Mouse (Mus musculus): ENCODE measurements around the gene 1500011B03Rik. TPM values are rescaled to one million over a fixed set of nuclear protein-coding genes. Genes with fewer than 3 reads are reported as not detected.
A peak's percentile ranks its signal among the peaks of the same experiment; 100 is the strongest.

The 1500011B03Rik gene
- polyA plus RNA-seq, 1 experiment from 2014 or later, result 62.7 TPM

DNA sequence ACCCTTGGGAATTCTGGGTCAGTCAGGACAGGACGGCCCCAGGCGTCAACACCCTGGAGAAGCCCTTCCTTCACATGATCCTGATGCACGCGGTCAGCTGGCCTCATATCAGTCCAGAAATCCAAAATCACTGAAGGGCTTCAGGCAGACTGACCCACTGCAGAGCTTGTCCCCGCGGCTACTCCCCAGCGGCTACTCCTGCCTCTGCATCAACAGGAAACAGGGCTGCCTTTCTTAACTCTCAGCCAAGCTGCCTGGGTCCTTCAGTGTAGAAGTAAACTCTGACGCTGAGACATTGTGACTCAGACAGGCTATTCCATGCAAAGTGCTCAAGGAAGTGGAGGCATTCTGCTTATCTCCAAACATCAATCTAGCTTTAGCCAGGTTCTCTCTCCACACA, 61.3 kb downstream of the 1500011B03Rik start:
- Histone ChIP-seq H3K4me2 (no peak overlapping the region), H3K27me3 (ENCODE audit: control insufficient read depth, insufficient read depth, low read length) (no peaks in the 10 kb centered on the region), H3K4me1 (ENCODE audit: control insufficient read depth, insufficient read depth, low read length) (no peaks in the 10 kb centered on the region), H3K27ac (ENCODE audit: low read depth, low read length) (no peak overlapping the region), H3K4me3 (ENCODE audit: low read depth, low read length) (no peak overlapping the region), H3K9me3 (replicated peaks; ENCODE audit: control insufficient read depth, low read length) (no peaks in the 10 kb centered on the region), H3K9ac (ENCODE audit: low read depth, low read length) (no peak overlapping the region), H3K36me3 (ENCODE audit: control insufficient read depth, insufficient read depth, low read length) (peaks cover 10% of the 10 kb centered on the region; the same call in 1 of the 2 replicates)
- ATAC-seq (replicated peaks; ENCODE audit: insufficient number of reproducible peaks, low FRiP score, low TSS enrichment), result no peak
- 39% methylated on average over 8 of the region's 8 CpGs for WGBS (ENCODE audit: insufficient replicate concordance)

DNA sequence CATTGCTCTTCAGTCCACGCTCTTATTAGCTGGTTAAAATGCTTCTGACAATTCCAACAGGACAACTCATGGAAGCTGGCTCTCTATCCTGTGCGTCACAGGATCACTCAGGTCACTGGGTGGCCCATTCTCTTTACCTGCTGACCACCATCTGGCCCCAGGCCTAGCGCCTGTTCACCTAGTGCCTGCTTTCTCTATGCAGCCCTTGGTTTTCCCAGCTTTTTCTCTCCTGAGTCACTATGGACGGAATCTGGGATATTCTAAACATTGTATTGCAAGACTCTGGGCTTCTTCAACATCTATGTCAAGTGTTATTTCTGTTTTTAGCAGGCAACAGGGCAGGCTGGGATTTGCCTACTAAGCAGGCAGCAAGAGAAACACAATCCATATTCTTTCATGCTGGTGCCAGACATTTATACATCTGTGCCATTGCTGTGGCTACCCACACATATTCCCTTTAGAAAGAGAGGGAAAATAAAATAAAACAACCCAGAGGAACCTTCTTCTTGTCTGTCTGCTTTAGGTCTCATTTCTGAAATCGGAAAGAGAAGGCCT, 63.7 kb downstream of the 1500011B03Rik start:
- ATAC-seq (replicated peaks; ENCODE audit: insufficient number of reproducible peaks, low FRiP score, low TSS enrichment), result no peak
- Histone ChIP-seq H3K4me1 (ENCODE audit: control insufficient read depth, insufficient read depth, low read length) (no peaks in the 10 kb centered on the region), H3K36me3 (ENCODE audit: control insufficient read depth, insufficient read depth, low read length) (peaks cover 13% of the 10 kb centered on the region), H3K27me3 (ENCODE audit: control insufficient read depth, insufficient read depth, low read length) (no peaks in the 10 kb centered on the region), H3K27ac (ENCODE audit: low read depth, low read length) (no peak overlapping the region), H3K4me3 (ENCODE audit: low read depth, low read length) (no peak overlapping the region), H3K4me2 (no peak overlapping the region), H3K9me3 (replicated peaks; ENCODE audit: control insufficient read depth, low read length) (no peaks in the 10 kb centered on the region), H3K9ac (ENCODE audit: low read depth, low read length) (no peak overlapping the region)
- 86% methylated on average over 5 of the region's 5 CpGs for WGBS (ENCODE audit: insufficient replicate concordance)

Small RNA genes within 50 kb of the gene (microRNA-seq; reads per million reads assigned to microRNA genes)
- 265 reads per million, percentile 74 among the genes with 10 or more reads in this experiment for gene Mir6240 (ENCODE audit: borderline number of aligned reads)

Other genes starting within 250 kb of the 1500011B03Rik start
- 0.87 and 0.97 TPM in 2 replicates for gene Trpv4, start 165.0 kb downstream of the 1500011B03Rik start, polyA plus RNA-seq (2014; fragmentation: Nextera tagmentation; extraction: Ambion mirVana)
- 55.7 and 57.1 TPM in 2 replicates for gene Gltp, start 132.5 kb downstream of the 1500011B03Rik start, polyA plus RNA-seq (2014; fragmentation: Nextera tagmentation; extraction: Ambion mirVana)
- 8.0 and 8.3 TPM in 2 replicates for gene Tchp, start 115.7 kb downstream of the 1500011B03Rik start, polyA plus RNA-seq (2014; fragmentation: Nextera tagmentation; extraction: Ambion mirVana)
- gene Ankrd13a, start 48.8 kb downstream of the 1500011B03Rik start, polyA plus RNA-seq (2014; fragmentation: Nextera tagmentation; extraction: Ambion mirVana), result 37.6 and 39.7 TPM in 2 replicates
- gene Git2, start 48.0 kb downstream of the 1500011B03Rik start, polyA plus RNA-seq (2014; fragmentation: Nextera tagmentation; extraction: Ambion mirVana), result 28.9 and 30.6 TPM in 2 replicates
- not detected in 2 replicates for gene 4930519G04Rik, start 30.2 kb upstream of the 1500011B03Rik start, polyA plus RNA-seq (2014; fragmentation: Nextera tagmentation; extraction: Ambion mirVana)
- not detected in 2 replicates for gene Gm9936, start 35.2 kb upstream of the 1500011B03Rik start, polyA plus RNA-seq (2014; fragmentation: Nextera tagmentation; extraction: Ambion mirVana)
- gene Oasl2, start 73.5 kb upstream of the 1500011B03Rik start, polyA plus RNA-seq (2014; fragmentation: Nextera tagmentation; extraction: Ambion mirVana), result 2.7 and 4.3 TPM in 2 replicates
- 0.30 and 0.37 TPM in 2 replicates for gene Oasl1, start 99.8 kb upstream of the 1500011B03Rik start, polyA plus RNA-seq (2014; fragmentation: Nextera tagmentation; extraction: Ambion mirVana)
- gene 2210016L21Rik, start 118.7 kb upstream of the 1500011B03Rik start, polyA plus RNA-seq (2014; fragmentation: Nextera tagmentation; extraction: Ambion mirVana), result 31.0 and 35.0 TPM in 2 replicates
- not detected in 2 replicates for gene Hnf1a, start 147.6 kb upstream of the 1500011B03Rik start, polyA plus RNA-seq (2014; fragmentation: Nextera tagmentation; extraction: Ambion mirVana)
- 15.5 and 18.6 TPM in 2 replicates for gene Sppl3, start 187.7 kb upstream of the 1500011B03Rik start, polyA plus RNA-seq (2014; fragmentation: Nextera tagmentation; extraction: Ambion mirVana)

All from heart, embryonic 11.5 days (tissue).